Mouse (Mus musculus) limb, embryonic 14.5 days (tissue): ENCODE measurements around the gene Cdhr2. TPM values are rescaled to one million over a fixed set of nuclear protein-coding genes. Genes with fewer than 3 reads are reported as not detected.
A peak's percentile ranks its signal among the peaks of the same experiment; 100 is the strongest.

Experiments
- ATAC-seq: fragments of 200-750 bp; cut with Nextera tagmentation; 2 replicates; pipeline ENCODE4 v1.8.0; 2017; ENCODE audit warnings: low read depth, moderate number of reproducible peaks, moderate TSS enrichment; ENCODE audit not compliant: low FRiP score
- DNase-seq: peaks from one replicate; pipeline ENCODE4 v3.0.0-alpha.2; 2015; ENCODE audit warnings: low spot score
- H3K27ac ChIP-seq: fragments of 300-500 bp; sonication (generic); replicated peaks from 2 replicates; pipeline ENCODE4 v1.5.1; 2014; ENCODE audit warnings: low read depth, mild to moderate bottlenecking, low read length, moderate library complexity, mixed read lengths
- H3K27me3 ChIP-seq: fragments of 300-500 bp; sonication (generic); 2 replicates; pipeline ENCODE4 v1.6.1; 2014; ENCODE audit warnings: low read length, mixed read lengths; ENCODE audit not compliant: control insufficient read depth, insufficient read depth
- H3K36me3 ChIP-seq: fragments of 300-500 bp; sonication (generic); 2 replicates; pipeline ENCODE4 v1.6.1; 2014; ENCODE audit warnings: mild to moderate bottlenecking, low read length, moderate library complexity, mixed read lengths; ENCODE audit not compliant: control insufficient read depth, insufficient read depth
- H3K4me1 ChIP-seq: fragments of 300-500 bp; sonication (generic); 2 replicates; pipeline ENCODE4 v1.6.1; 2014; ENCODE audit warnings: antibody characterized with exemption, low read length, mixed read lengths; ENCODE audit not compliant: control insufficient read depth, insufficient read depth
- H3K4me2 ChIP-seq: fragments of 300-500 bp; sonication (generic); replicated peaks from 2 replicates; pipeline ENCODE4 v1.6.1; 2014; ENCODE audit warnings: low read depth, mild to moderate bottlenecking, low read length, moderate library complexity; ENCODE audit not compliant: severe bottlenecking
- H3K4me3 ChIP-seq: fragments of 300-500 bp; sonication (generic); replicated peaks from 2 replicates; pipeline ENCODE4 v1.5.1; 2014; ENCODE audit warnings: low read length
- H3K9ac ChIP-seq: fragments of 300-500 bp; sonication (generic); 2 replicates; pipeline ENCODE4 v1.6.1; 2014; ENCODE audit warnings: mild to moderate bottlenecking, low read depth, low read length, moderate library complexity; ENCODE audit not compliant: severe bottlenecking
- H3K9me3 ChIP-seq: fragments of 300-500 bp; sonication (generic); 2 replicates; pipeline ENCODE4 v1.6.1; 2016; ENCODE audit warnings: low read length; ENCODE audit not compliant: control insufficient read depth
- POLR2A ChIP-seq: fragments of 200-500 bp; IDR thresholded peaks from 2 replicates; pipeline ENCODE4 v1.8.0; 2012; ENCODE audit warnings: inconsistent platforms, mild to moderate bottlenecking, moderate library complexity, borderline replicate concordance; ENCODE audit not compliant: insufficient read depth, insufficient read length; ENCODE audit errors: extremely low read depth
- WGBS: fragments of 180-500 bp; shearing (Covaris S2); extraction: QIAGEN DNeasy Blood & Tissue Kit; methylation state at CpG from one replicate; pipeline ENCODE4 v1.1.7; 2014; 5-methylcytosine and 5-hydroxymethylcytosine counted together
- polyA plus RNA-seq, 2 experiments: library from polyadenylated mRNA; depleted of rRNA in 1 of 2; stranded (reverse) in 1 of 2; unstranded in 1 of 2; fragments of >200 nt; fragmentation: Nextera tagmentation in 1 of 2; extraction: Ambion mirVana in 1 of 2; gene quantifications; 2 replicates each; pipeline versions ENCODE4 v1.2.1 to v1.2.3; 2012 to 2014

The Cdhr2 gene
- polyA plus RNA-seq, 2 experiments = 0.06 TPM

GRCm38 (mm10) chr13:54758045-54758755, 56.9 kb downstream of the Cdhr2 start:
- no peak overlapping the region for H3K27ac ChIP-seq
- no peak for TF ChIP-seq POLR2A
- ATAC-seq = peak; percentile 82

GRCm38 (mm10) chr13:54758756-54759470, 57.7 kb downstream of the Cdhr2 start:
- peak overlapping the region; percentile 29; the same call in 1 of the 2 replicates for H3K4me3 ChIP-seq
- no peak overlapping the region for H3K9ac ChIP-seq
- no peak overlapping the region for H3K27ac ChIP-seq
- ATAC-seq = no peak
- H3K9me3 ChIP-seq = no peaks in the 10 kb centered on the region
- H3K27me3 ChIP-seq = peaks cover 17% of the 10 kb centered on the region
- H3K36me3 ChIP-seq = no peaks in the 10 kb centered on the region
- TF ChIP-seq POLR2A = no peak
- H3K4me2 ChIP-seq = no peak overlapping the region; the same call in 1 of the 2 replicates
- no peak for DNase-seq
- under 1% methylated on average over 29 of the region's 29 CpGs for WGBS
- peaks cover 6% of the 10 kb centered on the region for H3K4me1 ChIP-seq

More at GRCm38 (mm10) chr13:54758045-54758755, 56.9 kb downstream of the Cdhr2 start:
- Histone ChIP-seq H3K4me1 (peaks cover 6% of the 10 kb centered on the region), H3K36me3 (no peaks in the 10 kb centered on the region), H3K27me3 (peaks cover 12% of the 10 kb centered on the region), H3K9me3 (no peaks in the 10 kb centered on the region), H3K4me3 (peak overlapping the region; percentile 29), H3K4me2 (peak overlapping the region; percentile 61), H3K9ac (no peak overlapping the region)
- DNase-seq = peak; percentile 89
- under 1% methylated on average over 42 of the region's 43 CpGs for WGBS

- 11% methylated on average over 7 of the region's 7 CpGs for WGBS
- H3K27me3 ChIP-seq = peaks cover 22% of the 10 kb centered on the region
- TF ChIP-seq POLR2A = no peak
These were observed 58.2 kb downstream of the Cdhr2 start for GRCm38 (mm10) chr13:54759496-54759895.

GRCm38 (mm10) chr13:54760164-54760795, 59.0 kb downstream of the Cdhr2 start:
- H3K4me3 ChIP-seq = no peak overlapping the region
- no peak for ATAC-seq
- H3K9me3 ChIP-seq = no peaks in the 10 kb centered on the region
- 37% methylated on average over 8 of the region's 8 CpGs for WGBS
- peaks cover 30% of the 10 kb centered on the region for H3K27me3 ChIP-seq
- no peak overlapping the region for H3K4me2 ChIP-seq
- H3K36me3 ChIP-seq = no peaks in the 10 kb centered on the region
- DNase-seq = peak; percentile 54
- no peak for TF ChIP-seq POLR2A
- H3K4me1 ChIP-seq = peaks cover 6% of the 10 kb centered on the region
- H3K9ac ChIP-seq = no peak overlapping the region
- H3K27ac ChIP-seq = no peak overlapping the region

More at GRCm38 (mm10) chr13:54759496-54759895, 58.2 kb downstream of the Cdhr2 start:
- Histone ChIP-seq H3K9me3 (no peaks in the 10 kb centered on the region), H3K4me1 (peaks cover 6% of the 10 kb centered on the region), H3K27ac (no peak overlapping the region), H3K4me2 (no peak overlapping the region), H3K4me3 (no peak overlapping the region), H3K36me3 (no peaks in the 10 kb centered on the region), H3K9ac (no peak overlapping the region)
- DNase-seq (no peak), ATAC-seq (no peak)

- Histone ChIP-seq H3K36me3 (no peaks in the 10 kb centered on the region), H3K4me1 (peaks cover 8% of the 10 kb centered on the region), H3K27me3 (peaks cover 36% of the 10 kb centered on the region), H3K4me3 (no peak overlapping the region), H3K9me3 (no peaks in the 10 kb centered on the region), H3K27ac (no peak overlapping the region), H3K9ac (no peak overlapping the region), H3K4me2 (no peak overlapping the region)
- TF ChIP-seq POLR2A = no peak
- DNase-seq (no peak), ATAC-seq (no peak)
- 72% methylated on average over 7 of the region's 7 CpGs for WGBS
These were observed 59.6 kb downstream of the Cdhr2 start for GRCm38 (mm10) chr13:54760906-54761305.
